Mouse (Mus musculus): Measurements from ENCODE around the gene Ift27. TPM values are rescaled to one million over a fixed set of nuclear protein-coding genes. Genes with fewer than 3 reads are reported as not detected.

The Ift27 gene
- polyA plus RNA-seq, 1 experiment from 2014 or later: 141 TPM

DNA sequence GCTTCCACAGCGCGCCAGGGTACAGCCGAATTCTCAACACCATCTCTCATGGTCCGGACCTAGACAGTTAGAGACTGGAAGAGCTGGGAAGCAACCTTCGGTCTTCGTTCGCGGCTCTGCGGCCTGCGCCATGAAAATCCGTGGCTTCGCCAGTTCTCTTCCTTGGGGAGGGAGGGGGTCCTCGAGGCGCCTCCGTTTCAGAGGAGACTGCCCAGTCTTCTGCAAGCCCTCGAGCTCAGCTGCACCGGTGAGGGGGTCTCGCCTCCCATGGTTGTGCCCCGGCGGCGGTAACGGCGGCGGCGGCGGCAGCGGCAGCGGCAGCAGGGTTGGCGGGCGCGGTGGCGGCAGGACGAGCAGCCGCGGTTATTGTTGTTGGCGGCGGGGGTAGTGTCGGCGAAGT lies 54.7 kb downstream of the Ift27 start:
- Histone ChIP-seq H3K36me3 (replicated peaks) (no peaks in the 10 kb centered on the region), H3K9me3 (no peaks in the 10 kb centered on the region), H3K4me3 (peak overlapping the region; percentile 52), H3K27ac (replicated peaks) (no peak overlapping the region; the same call in 1 of the 2 replicates), H3K27me3 (replicated peaks; ENCODE audit: low read depth, poor library complexity, severe bottlenecking) (peaks cover 39% of the 10 kb centered on the region), H3K4me1 (peaks cover 9% of the 10 kb centered on the region)
- no peak for DNase-seq (ENCODE audit: low spot score)
- WGBS: 4% methylated on average over 39 of the region's 39 CpGs

DNA sequence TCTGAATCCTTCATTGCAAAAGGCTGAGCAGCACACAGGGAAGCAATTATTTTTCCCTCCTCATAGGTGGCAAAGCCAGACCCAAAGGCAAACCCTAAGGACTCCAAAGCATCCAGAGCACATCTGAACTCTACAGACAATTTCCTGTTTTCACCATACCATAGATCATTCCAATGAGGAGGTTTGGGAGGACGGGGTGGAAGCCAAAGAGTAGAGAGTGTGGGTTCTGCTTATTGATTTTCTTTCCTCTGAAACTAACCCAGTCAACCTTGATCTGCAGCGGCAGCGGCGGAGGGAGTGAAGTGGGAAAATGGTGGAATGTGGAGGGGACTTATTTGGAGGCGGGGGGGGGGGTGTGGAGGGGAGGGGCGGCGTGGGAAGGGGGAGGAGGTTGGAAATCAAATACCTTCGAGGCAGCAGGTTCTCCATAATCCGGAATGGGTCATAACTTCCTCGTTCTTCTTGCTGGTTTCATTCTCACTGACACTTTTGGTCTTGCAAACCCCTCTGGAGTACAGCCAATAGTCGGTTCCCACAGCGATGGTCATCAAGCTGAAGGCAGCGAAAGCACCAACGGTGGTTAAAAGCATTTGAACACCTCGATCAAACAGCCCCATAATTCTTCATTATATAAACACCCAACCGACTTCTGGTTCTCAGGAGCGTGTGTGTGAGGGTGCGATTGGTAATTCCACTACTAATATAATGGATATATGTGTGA lies 55.5 kb downstream of the Ift27 start:
- no peaks in the 10 kb centered on the region for H3K36me3 ChIP-seq (replicated peaks)
- no peaks in the 10 kb centered on the region for H3K9me3 ChIP-seq
- H3K27ac ChIP-seq (replicated peaks): no peak overlapping the region
- DNase-seq (ENCODE audit: low spot score): no peak
- H3K27me3 ChIP-seq (replicated peaks; ENCODE audit: low read depth, poor library complexity, severe bottlenecking): peaks cover 39% of the 10 kb centered on the region
- 71% methylated on average over 18 of the region's 18 CpGs for WGBS
- peaks cover 9% of the 10 kb centered on the region for H3K4me1 ChIP-seq
- H3K4me3 ChIP-seq: no peak overlapping the region

DNA sequence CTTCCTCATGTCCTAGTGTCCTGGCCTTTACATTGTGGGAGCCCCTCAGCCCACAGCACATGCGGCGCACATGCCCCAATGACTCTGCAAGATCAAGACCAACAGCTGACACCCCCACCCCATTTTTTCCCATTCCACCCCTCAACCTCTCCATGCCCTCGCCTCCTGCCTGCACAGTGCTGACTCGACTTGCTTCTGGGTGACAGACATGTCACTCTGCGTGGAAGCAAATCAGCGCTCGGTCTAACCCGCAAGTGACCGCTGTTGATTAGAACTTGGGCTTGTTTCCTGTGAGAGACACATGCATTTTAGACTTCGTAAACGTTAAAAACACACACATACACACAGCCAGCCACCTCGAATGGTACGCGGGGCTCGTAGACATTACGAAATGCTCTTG lies 56.2 kb downstream of the Ift27 start:
- H3K4me3 ChIP-seq: no peak overlapping the region
- no peaks in the 10 kb centered on the region for H3K9me3 ChIP-seq

DNA sequence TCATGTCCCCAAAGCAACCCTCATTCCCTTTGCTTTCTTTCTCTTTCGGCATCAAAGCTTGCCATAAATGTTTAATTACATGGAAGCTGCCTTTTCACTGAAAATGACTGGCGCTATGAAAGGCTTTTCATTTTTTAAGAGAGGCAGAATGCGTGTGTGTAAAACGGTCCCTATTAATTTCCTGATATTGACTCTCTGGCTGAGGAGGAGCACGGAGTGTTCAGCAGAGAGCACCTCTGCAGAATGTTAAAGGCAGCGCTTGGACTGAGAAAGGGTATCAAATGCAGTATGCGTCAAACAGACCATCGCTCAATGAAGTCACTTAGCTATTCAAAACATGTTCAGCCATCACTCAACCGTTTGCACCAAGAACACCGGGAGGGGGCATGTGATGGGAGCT lies 57.0 kb downstream of the Ift27 start:
- peaks cover 39% of the 10 kb centered on the region for H3K27me3 ChIP-seq (replicated peaks; ENCODE audit: low read depth, poor library complexity, severe bottlenecking)
- no peaks in the 10 kb centered on the region for H3K36me3 ChIP-seq (replicated peaks)
- no peak overlapping the region for H3K27ac ChIP-seq (replicated peaks)
- WGBS: 79% methylated on average over 10 of the region's 10 CpGs
- DNase-seq (ENCODE audit: low spot score): no peak
- peaks cover 9% of the 10 kb centered on the region for H3K4me1 ChIP-seq
- no peak overlapping the region for H3K4me3 ChIP-seq
- H3K9me3 ChIP-seq: no peaks in the 10 kb centered on the region

More for the DNA sequence above, 56.2 kb downstream of the Ift27 start:
- H3K27me3 ChIP-seq (replicated peaks; ENCODE audit: low read depth, poor library complexity, severe bottlenecking): peaks cover 39% of the 10 kb centered on the region
- no peak for DNase-seq (ENCODE audit: low spot score)
- no peak overlapping the region for H3K27ac ChIP-seq (replicated peaks)
- H3K36me3 ChIP-seq (replicated peaks): no peaks in the 10 kb centered on the region
- peaks cover 9% of the 10 kb centered on the region for H3K4me1 ChIP-seq
- 90% methylated on average over 16 of the region's 16 CpGs for WGBS

DNA sequence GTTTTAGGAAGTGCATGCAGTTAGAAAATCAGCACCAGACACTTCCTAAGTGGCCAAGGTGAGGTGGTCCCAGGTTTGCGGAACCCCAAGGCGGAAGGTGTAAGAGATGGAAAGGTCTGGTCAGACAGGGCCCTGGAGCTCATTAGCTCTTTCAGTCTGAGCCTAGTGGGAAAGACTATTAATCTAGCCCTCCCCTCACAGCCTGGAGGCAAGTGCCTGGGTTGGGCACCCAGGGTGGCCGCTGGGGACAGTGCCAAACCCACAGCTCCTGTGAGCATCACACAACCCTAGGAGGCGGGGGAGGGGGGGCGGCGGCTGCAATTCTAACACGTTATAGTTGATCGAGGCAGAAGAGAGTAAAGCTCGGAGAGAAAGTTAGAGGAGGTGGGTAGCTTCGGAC lies 57.7 kb downstream of the Ift27 start:
- Histone ChIP-seq H3K9me3 (no peaks in the 10 kb centered on the region), H3K27me3 (replicated peaks; ENCODE audit: low read depth, poor library complexity, severe bottlenecking) (peaks cover 39% of the 10 kb centered on the region), H3K4me1 (peaks cover 9% of the 10 kb centered on the region), H3K36me3 (replicated peaks) (no peaks in the 10 kb centered on the region), H3K27ac (replicated peaks) (no peak overlapping the region), H3K4me3 (no peak overlapping the region)
- 76% methylated on average over 10 of the region's 10 CpGs for WGBS
- DNase-seq (ENCODE audit: low spot score): no peak

Other genes starting within 250 kb of the Ift27 start
- gene Txn2, start 245.1 kb downstream of the Ift27 start, polyA plus RNA-seq (2016; fragmentation: Nextera tagmentation; extraction: Ambion mirVana): 287 and 289 TPM in 2 replicates
- gene Foxred2, start 217.4 kb downstream of the Ift27 start, polyA plus RNA-seq (2016; fragmentation: Nextera tagmentation; extraction: Ambion mirVana): 7.2 and 7.3 TPM in 2 replicates
- gene Eif3d, start 203.3 kb downstream of the Ift27 start, polyA plus RNA-seq (2016; fragmentation: Nextera tagmentation; extraction: Ambion mirVana): 249 and 271 TPM in 2 replicates
- 0.06 and 0.11 TPM in 2 replicates for gene Cacng2, start 54.1 kb downstream of the Ift27 start, polyA plus RNA-seq (2016; fragmentation: Nextera tagmentation; extraction: Ambion mirVana)
- gene Pvalb, start 32.3 kb upstream of the Ift27 start, polyA plus RNA-seq (2016; fragmentation: Nextera tagmentation; extraction: Ambion mirVana): not detected in 2 replicates
- gene Ncf4, start 70.7 kb upstream of the Ift27 start, polyA plus RNA-seq (2016; fragmentation: Nextera tagmentation; extraction: Ambion mirVana): 4.2 and 6.2 TPM in 2 replicates
- 0.48 and 0.51 TPM in 2 replicates for gene Csf2rb2, start 131.6 kb upstream of the Ift27 start, polyA plus RNA-seq (2016; fragmentation: Nextera tagmentation; extraction: Ambion mirVana)
- 2.1 and 2.2 TPM in 2 replicates for gene Csf2rb, start 151.6 kb upstream of the Ift27 start, polyA plus RNA-seq (2016; fragmentation: Nextera tagmentation; extraction: Ambion mirVana)
- not detected in 2 replicates for gene Tex33, start 221.8 kb upstream of the Ift27 start, polyA plus RNA-seq (2016; fragmentation: Nextera tagmentation; extraction: Ambion mirVana)
- 10.4 and 12.7 TPM in 2 replicates for gene Tst, start 231.8 kb upstream of the Ift27 start, polyA plus RNA-seq (2016; fragmentation: Nextera tagmentation; extraction: Ambion mirVana)
- gene Mpst, start 232.3 kb upstream of the Ift27 start, polyA plus RNA-seq (2016; fragmentation: Nextera tagmentation; extraction: Ambion mirVana): 0.98 and 1.1 TPM in 2 replicates

Measured in embryonic facial prominence, embryonic 10.5 days (tissue).